Mouse (Mus musculus): ENCODE data around the gene Zfp950. TPM values are rescaled to one million over a fixed set of nuclear protein-coding genes. Genes with fewer than 3 reads are reported as not detected.

Gene Zfp950
- polyA plus RNA-seq, 1 experiment from 2014 or later: 28.3 TPM

GRCm38 (mm10) chr19:61087781-61088180 is 52.9 kb downstream of the Zfp950 start:
- H3K9me3 ChIP-seq (ENCODE audit: control insufficient read depth): no peaks in the 10 kb centered on the region
- no peaks in the 10 kb centered on the region for H3K27me3 ChIP-seq (replicated peaks; ENCODE audit: control insufficient read depth, insufficient read depth, low read length)
- no peak overlapping the region for H3K4me2 ChIP-seq (replicated peaks; ENCODE audit: low read depth)
- no peak overlapping the region for H3K4me3 ChIP-seq (ENCODE audit: low read depth, low read length)
- H3K36me3 ChIP-seq (ENCODE audit: control insufficient read depth, insufficient read depth): no peaks in the 10 kb centered on the region; the same call in 1 of the 2 replicates
- TF ChIP-seq CTCF (IDR thresholded peaks at IDR 0.05; ENCODE audit: low read depth): no peak
- no peaks in the 10 kb centered on the region for H3K4me1 ChIP-seq (replicated peaks; ENCODE audit: control insufficient read depth, insufficient read depth, low read length)
- H3K9ac ChIP-seq (ENCODE audit: low read depth, low read length): no peak overlapping the region
- no peak for ATAC-seq
- H3K27ac ChIP-seq (ENCODE audit: low read depth, low read length): no peak overlapping the region
- 97% methylated on average over 1 of the region's 1 CpGs for WGBS

- Histone ChIP-seq H3K36me3 (ENCODE audit: control insufficient read depth, insufficient read depth) (no peaks in the 10 kb centered on the region), H3K27me3 (replicated peaks; ENCODE audit: control insufficient read depth, insufficient read depth, low read length) (no peaks in the 10 kb centered on the region), H3K4me1 (replicated peaks; ENCODE audit: control insufficient read depth, insufficient read depth, low read length) (no peaks in the 10 kb centered on the region), H3K9ac (ENCODE audit: low read depth, low read length) (no peak overlapping the region), H3K9me3 (ENCODE audit: control insufficient read depth) (no peaks in the 10 kb centered on the region), H3K4me2 (replicated peaks; ENCODE audit: low read depth) (no peak overlapping the region), H3K4me3 (ENCODE audit: low read depth, low read length) (no peak overlapping the region), H3K27ac (ENCODE audit: low read depth, low read length) (no peak overlapping the region)
- WGBS: 71% methylated on average over 2 of the region's 2 CpGs
- no peak for ATAC-seq
- no peak for TF ChIP-seq CTCF (IDR thresholded peaks at IDR 0.05; ENCODE audit: low read depth)
These were observed 55.4 kb downstream of the Zfp950 start for GRCm38 (mm10) chr19:61085217-61085616.

GRCm38 (mm10) chr19:61084149-61084940 is 56.3 kb downstream of the Zfp950 start:
- peak; percentile 97 for TF ChIP-seq CTCF (IDR thresholded peaks at IDR 0.05; ENCODE audit: low read depth)
- H3K4me3 ChIP-seq (ENCODE audit: low read depth, low read length): no peak overlapping the region
- H3K9me3 ChIP-seq (ENCODE audit: control insufficient read depth): no peaks in the 10 kb centered on the region
- no peak overlapping the region for H3K9ac ChIP-seq (ENCODE audit: low read depth, low read length)
- ATAC-seq: peak; percentile 36; the same call in 1 of the 2 replicates
- H3K27ac ChIP-seq (ENCODE audit: low read depth, low read length): no peak overlapping the region
- H3K27me3 ChIP-seq (replicated peaks; ENCODE audit: control insufficient read depth, insufficient read depth, low read length): no peaks in the 10 kb centered on the region
- no peaks in the 10 kb centered on the region for H3K36me3 ChIP-seq (ENCODE audit: control insufficient read depth, insufficient read depth)
- H3K4me2 ChIP-seq (replicated peaks; ENCODE audit: low read depth): no peak overlapping the region
- no peaks in the 10 kb centered on the region for H3K4me1 ChIP-seq (replicated peaks; ENCODE audit: control insufficient read depth, insufficient read depth, low read length)
- WGBS: 48% methylated on average over 4 of the region's 4 CpGs

GRCm38 (mm10) chr19:61083006-61083405 is 57.6 kb downstream of the Zfp950 start:
- no peak overlapping the region for H3K4me2 ChIP-seq (replicated peaks; ENCODE audit: low read depth)
- H3K27ac ChIP-seq (ENCODE audit: low read depth, low read length): no peak overlapping the region
- H3K36me3 ChIP-seq (ENCODE audit: control insufficient read depth, insufficient read depth): no peaks in the 10 kb centered on the region
- H3K4me1 ChIP-seq (replicated peaks; ENCODE audit: control insufficient read depth, insufficient read depth, low read length): no peaks in the 10 kb centered on the region
- no peaks in the 10 kb centered on the region for H3K9me3 ChIP-seq (ENCODE audit: control insufficient read depth)
- no peak for TF ChIP-seq CTCF (IDR thresholded peaks at IDR 0.05; ENCODE audit: low read depth)
- no peaks in the 10 kb centered on the region for H3K27me3 ChIP-seq (replicated peaks; ENCODE audit: control insufficient read depth, insufficient read depth, low read length)
- no peak overlapping the region for H3K9ac ChIP-seq (ENCODE audit: low read depth, low read length)
- 94% methylated on average over 8 of the region's 8 CpGs for WGBS
- no peak for ATAC-seq
- no peak overlapping the region for H3K4me3 ChIP-seq (ENCODE audit: low read depth, low read length)

- WGBS: 92% methylated on average over 5 of the region's 5 CpGs
These were observed 60.3 kb downstream of the Zfp950 start for GRCm38 (mm10) chr19:61080251-61080749.

GRCm38 (mm10) chr19:61078622-61079021 is 62.0 kb downstream of the Zfp950 start:
- Histone ChIP-seq H3K27me3 (replicated peaks; ENCODE audit: control insufficient read depth, insufficient read depth, low read length) (no peaks in the 10 kb centered on the region), H3K36me3 (ENCODE audit: control insufficient read depth, insufficient read depth) (peaks cover 5% of the 10 kb centered on the region; the same call in 1 of the 2 replicates), H3K4me2 (replicated peaks; ENCODE audit: low read depth) (no peak overlapping the region), H3K27ac (ENCODE audit: low read depth, low read length) (no peak overlapping the region), H3K4me1 (replicated peaks; ENCODE audit: control insufficient read depth, insufficient read depth, low read length) (no peaks in the 10 kb centered on the region), H3K4me3 (ENCODE audit: low read depth, low read length) (no peak overlapping the region), H3K9me3 (ENCODE audit: control insufficient read depth) (no peaks in the 10 kb centered on the region), H3K9ac (ENCODE audit: low read depth, low read length) (no peak overlapping the region)
- 82% methylated on average over 3 of the region's 3 CpGs for WGBS
- TF ChIP-seq CTCF (IDR thresholded peaks at IDR 0.05; ENCODE audit: low read depth): no peak
- ATAC-seq: no peak

More at GRCm38 (mm10) chr19:61080251-61080749, 60.3 kb downstream of the Zfp950 start:
- ATAC-seq: no peak
- H3K4me3 ChIP-seq (ENCODE audit: low read depth, low read length): no peak overlapping the region
- H3K36me3 ChIP-seq (ENCODE audit: control insufficient read depth, insufficient read depth): peaks cover 5% of the 10 kb centered on the region; the same call in 1 of the 2 replicates
- no peak overlapping the region for H3K9ac ChIP-seq (ENCODE audit: low read depth, low read length)
- no peaks in the 10 kb centered on the region for H3K27me3 ChIP-seq (replicated peaks; ENCODE audit: control insufficient read depth, insufficient read depth, low read length)
- no peak overlapping the region for H3K27ac ChIP-seq (ENCODE audit: low read depth, low read length)
- no peak overlapping the region for H3K4me2 ChIP-seq (replicated peaks; ENCODE audit: low read depth)
- no peaks in the 10 kb centered on the region for H3K4me1 ChIP-seq (replicated peaks; ENCODE audit: control insufficient read depth, insufficient read depth, low read length)
- H3K9me3 ChIP-seq (ENCODE audit: control insufficient read depth): no peaks in the 10 kb centered on the region
- no peak for TF ChIP-seq CTCF (IDR thresholded peaks at IDR 0.05; ENCODE audit: low read depth)
